Mouse (Mus musculus): ENCODE measurements around the gene Sirt7.

DNA sequence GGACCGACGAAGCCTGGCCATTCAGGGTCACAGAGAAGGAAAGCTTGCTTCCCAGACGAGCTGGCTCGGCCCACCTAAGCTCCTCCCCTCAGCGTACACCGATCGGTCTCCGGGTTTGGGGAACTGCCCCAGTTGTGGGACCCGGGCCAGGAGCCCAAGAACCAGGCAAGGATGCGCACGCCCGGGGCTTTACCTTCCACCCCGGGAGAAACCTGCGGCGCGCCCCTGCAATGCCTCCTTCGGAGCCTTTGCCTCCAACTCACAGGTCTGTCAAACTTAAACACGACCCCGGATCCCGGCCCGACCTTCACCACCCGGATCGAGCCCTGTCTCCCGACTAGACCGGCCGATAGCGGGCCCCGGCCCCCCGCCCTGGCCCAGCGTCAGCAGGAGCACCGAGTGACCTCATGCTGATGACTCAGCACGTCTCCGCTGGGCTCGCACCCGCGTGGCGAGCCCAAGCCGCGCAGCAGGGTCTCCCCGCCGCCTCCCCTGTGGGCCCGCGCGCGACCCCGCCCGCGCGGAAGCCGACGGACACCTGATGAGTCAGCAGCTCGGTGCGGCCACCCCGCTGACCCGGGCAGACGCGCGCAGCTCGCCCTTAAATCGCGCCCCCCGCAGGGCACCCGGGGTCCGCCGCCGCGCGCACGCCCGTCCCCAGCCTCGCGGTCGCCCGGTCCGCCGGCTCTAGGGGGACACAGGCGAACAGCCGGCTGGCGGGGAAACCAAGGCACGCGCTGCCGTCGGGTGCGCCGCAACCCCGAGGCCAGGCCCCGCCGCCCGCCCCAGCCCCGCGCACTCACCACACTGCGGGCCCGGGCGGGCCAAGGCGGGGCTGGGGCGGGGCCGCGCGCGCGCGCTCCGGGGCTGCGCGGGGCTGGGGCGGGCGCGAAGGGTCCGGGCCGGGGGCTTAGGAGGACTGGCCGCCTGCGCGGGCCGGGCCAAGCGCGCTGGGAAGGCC, 7.8 kb upstream of the Sirt7 start:
- no peak for TF ChIP-seq CTCF (conservative IDR thresholded peaks at IDR 0.05; ENCODE audit: low read length)
- no peak for TF ChIP-seq POU5F1 (IDR thresholded peaks at IDR 0.05; ENCODE audit: borderline replicate concordance, low read length)
- no peak for TF ChIP-seq NANOG (IDR thresholded peaks at IDR 0.05; ENCODE audit: borderline replicate concordance, low read length)
